Mouse (Mus musculus): ENCODE data around the gene Spag5.

DNA sequence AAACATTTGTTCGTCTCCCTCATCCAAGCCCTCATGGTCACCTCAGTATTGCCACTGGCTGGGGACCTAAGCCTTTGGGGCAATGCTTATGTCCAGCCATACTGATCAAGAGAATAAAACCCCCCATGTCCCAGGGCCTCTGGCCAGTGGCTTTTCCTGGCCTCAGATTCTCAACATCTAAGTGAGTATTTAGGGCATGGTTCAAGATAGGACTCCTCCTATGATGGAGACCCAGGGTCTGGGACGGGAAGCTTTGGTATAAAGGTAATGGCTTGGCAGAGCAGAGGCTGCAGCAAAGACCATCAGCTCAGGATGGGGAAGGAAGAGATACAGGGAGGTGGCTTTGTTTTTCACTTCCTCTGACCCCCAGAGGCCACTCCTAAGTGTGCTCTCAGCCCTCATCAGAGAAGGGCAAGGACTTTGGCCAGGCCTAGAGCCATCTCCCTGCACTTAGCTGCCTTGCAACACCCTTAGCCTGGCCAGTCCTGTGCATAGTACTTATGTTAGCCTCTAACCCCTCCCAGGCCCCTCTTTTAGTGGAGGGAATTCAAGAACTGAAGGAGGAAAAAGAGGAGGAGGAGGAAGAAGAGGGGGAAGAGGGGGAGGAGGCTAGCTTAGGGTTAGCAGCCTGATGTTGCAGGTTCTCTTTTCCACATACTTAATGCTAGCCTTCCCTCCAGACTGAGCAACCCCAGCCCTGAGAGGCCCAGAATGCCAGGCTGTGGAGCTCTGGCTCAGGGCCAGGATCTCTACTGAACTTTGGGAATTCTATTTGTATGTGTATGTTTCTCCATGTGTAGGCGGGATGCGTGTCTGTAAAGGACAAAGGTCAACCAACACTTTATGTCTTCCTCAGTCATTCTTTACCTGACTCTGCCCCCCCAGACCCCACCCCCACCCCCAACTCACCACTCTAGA is 48.4 kb downstream of the Spag5 start:
- no peak for TF ChIP-seq CTCF (IDR thresholded peaks at IDR 0.05; ENCODE audit: low read depth)
- no peak for TF ChIP-seq EP300 (IDR thresholded peaks at IDR 0.05; ENCODE audit: low read depth)
